Mouse (Mus musculus) megakaryocyte, adult 5-6 weeks (primary cell): ENCODE measurements at regions not wholly inside any gene's neighbourhood (a gene's known extent, or its start where the extent isn't known, plus 50 kb on each side); places are given as distances from the start of the nearest gene placed in this dataset.

Source experiments
- ATAC-seq: 2 replicates; pipeline ENCODE4 v1.8.0; 2016; ENCODE audit warnings: mild to moderate bottlenecking, inconsistent platforms; ENCODE audit not compliant: poor library complexity, severe bottlenecking

DNA sequence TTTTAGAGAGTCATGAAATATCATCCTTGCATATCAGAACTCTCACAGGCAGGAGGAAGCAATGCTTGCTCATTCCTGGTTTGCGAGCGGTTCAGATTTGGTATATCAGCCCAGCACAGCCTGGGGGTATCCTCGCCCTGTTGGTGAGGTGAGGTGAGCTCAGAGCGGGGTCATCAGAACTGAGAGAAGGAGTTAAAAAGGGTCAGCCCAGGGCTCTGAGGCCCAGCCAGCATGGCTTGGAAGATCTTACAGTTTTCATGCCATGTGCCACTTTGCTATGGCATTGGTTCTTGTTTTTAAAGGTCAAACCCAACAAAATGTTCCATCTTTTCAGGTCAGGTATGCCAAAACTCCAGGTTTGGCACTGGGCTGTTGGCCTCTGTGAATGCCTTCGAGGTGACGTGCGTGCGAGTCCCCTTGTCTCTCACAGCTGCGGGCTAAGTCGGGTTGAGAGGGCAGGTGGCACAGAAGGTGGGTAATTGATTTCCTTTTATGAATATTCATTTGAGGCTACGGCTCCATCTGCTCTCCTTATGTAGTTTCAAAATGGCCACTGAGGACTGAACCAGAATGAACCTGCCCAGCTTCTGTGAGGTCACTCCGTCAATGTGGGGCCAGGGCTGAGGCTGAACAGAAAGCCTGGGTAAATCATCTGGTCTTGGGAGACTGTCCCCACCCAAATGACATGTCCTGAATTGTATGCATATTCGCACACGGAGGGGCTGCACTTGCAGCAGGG is 86.3 kb downstream of the Hhipl2 start:
- ATAC-seq = no peak

DNA sequence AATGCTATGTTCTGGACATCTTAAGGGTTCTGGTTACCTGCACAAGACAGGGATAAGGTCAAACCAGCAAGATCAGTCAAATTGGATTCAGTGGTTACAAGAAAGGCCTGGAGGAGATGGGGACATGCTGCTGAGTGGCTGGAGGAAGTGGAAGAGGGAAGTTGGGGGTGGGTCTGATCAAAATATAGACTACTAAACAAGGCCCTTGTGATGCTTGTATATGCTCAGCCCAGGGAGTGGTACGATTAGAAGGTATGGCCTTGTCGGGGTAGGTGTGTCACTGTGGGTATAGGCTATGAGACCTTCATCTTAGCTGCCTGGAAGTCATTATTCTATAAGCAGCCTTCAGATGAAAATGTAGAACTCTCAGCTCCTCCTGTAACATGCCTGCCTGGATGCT is 89.9 kb downstream of the Hhipl2 start:
- ATAC-seq = peak; percentile 56

DNA sequence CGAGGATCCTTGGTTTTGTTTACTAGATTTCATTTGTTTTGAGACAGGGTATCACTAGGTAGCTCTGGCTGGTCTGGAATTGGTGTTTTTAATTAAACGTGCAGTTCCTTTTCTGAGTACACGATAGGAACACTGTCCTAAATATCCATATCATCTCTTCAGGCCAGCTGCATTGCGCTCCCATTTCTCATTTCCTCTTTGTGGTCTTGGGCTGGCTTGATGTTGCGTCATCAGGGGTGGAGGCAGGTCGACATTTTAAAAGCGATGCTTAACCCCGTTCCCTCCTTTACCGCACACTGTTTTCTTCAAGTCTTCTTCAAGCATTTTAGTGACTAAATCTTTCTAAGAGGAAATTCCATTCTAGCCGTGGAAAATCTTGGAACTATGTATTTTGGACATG is 92.7 kb downstream of the Hhipl2 start:
- ATAC-seq = peak; percentile 96

DNA sequence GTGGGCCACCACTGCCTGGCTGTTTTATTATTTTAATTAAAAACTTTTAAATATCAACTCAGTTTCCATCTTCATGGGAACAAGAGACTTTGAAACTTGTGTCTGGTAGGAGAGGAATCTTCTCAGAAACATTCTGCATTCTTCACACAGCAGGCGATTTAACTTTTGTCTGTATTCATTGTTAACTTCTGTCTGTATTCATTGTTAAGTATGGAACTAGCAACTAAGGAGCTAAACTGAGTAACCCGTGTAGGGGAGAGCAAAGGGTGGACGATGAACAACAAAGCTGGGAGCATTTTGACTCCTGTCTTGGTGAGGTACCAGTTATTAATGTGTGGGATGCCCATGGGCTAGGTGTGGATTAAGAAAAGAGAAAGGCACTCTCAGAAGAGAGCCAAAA is 95.9 kb downstream of the Hhipl2 start:
- no peak for ATAC-seq

DNA sequence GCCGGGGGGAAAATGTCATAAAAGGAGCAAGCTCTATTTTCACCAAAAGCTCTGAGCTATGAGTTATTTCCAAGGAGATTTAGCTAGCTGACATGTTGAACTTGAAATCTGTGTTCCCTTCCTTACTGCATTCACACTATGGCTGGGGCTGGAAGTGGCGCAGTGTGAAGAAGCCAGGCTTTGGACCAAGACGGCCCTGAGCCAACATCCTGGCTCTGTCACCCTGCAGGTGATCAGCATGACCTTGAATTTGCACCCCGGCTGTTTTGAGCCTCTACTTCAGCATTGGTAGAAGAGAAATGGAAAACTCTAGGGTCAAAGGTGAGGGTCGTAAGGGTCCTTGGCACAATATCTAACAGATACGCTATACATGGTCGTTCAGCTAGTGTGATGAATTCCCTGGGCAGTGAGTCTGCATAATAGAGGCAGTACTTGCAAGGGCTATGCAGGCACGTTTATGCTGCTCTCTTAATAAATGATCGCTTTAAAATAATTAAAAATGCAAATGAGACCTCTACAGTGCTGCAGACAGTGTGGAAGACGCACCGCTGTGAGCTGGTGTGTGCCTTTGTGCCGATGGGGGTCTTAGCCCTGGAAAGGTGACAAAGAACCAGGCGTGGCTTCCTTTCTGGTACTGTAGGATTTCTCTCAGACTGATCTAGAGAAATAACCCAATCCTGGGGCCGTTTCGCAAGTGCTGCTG is 96.4 kb downstream of the Hhipl2 start:
- ATAC-seq = no peak

DNA sequence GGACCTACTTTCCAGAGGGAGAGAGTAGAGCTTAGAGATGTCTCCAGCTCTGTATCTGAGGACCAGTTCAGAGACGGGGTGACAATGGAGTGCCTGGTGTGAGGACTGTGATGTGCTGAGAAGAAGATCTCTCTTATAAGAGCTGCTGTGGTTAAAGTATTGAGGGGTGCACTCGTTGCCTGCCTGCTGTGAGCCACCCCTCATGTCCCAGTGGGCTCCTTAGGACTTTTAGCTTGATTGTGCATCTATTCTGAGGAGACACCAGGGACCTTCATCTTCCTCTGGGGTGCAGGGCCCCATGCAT is 96.9 kb downstream of the Hhipl2 start:
- ATAC-seq = no peak

DNA sequence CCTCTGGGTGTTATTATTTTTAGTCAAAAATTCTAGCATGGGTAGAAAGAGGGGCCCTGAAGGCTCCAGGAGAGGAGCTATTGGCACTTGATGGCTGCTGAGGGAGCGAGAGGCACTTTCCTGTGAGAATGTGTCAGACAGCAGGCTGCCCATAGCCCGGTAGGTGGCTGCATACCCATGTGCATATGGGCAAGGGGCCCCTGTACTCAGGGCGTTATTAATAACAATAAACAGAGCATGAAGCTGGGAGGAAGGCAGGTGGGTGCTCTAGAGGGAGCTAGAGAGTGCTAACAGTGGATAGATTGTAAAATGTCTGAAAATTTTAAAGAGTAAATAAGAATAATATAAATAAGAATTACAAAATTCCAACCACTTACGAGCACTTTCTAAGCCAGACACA is 98.2 kb downstream of the Hhipl2 start:
- no peak for ATAC-seq

DNA sequence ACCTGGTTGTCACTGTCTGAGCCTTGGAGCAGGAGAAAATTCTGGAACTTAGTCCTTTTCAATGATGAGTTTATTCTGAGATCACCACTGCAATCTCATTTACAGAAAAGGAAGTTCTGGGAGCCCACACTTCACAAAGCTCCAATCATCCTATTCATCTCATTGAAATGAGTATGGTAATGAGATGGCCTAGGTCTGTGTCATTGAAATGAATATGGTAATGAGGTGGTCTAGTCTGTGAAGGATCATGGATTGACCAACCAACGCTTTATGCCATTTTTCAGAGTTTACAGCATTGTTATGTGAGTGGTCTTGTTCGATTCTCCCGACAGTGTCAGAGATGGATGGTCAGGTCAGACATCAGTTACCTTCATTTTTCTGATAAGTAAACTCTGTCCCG is 99.2 kb downstream of the Hhipl2 start:
- no peak for ATAC-seq

DNA sequence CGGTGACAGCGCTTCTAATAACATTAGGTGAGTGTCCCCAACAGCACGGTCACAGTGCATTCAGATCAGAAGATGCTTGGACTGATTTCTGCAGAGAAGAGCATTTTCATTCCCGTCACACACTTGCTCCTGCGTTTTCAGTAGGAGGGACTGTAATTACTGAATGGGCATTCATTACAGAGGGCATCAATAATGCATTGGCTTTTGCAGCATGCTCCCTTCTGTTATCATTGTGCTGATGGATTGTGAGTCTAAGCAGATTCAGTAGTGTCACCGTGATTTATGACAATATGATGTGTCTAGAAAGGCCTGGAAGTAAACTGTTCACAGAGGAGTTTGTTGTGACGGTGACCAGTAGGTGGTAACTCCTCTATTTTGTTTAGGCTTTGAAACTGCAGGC is 103.6 kb downstream of the Hhipl2 start:
- ATAC-seq = no peak

DNA sequence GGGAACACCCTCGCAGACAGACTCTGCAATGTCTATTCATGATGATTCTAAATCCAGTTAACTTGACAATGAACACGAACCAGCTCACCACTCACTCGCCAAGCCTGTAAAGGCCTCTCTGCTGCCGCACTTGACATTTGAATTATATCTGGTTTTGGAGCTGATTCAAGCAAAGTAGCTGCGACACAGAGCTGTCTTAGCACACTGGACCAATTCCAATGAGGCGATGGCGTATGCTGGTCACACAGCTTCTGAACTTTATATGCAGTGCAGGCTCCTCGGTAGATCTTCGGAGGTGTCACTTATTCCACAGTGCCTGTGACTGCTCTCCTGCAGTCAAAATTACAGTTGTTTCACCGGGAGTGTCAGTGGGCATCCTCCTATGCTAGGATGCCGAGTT is 115.4 kb downstream of the Hhipl2 start:
- no peak for ATAC-seq

DNA sequence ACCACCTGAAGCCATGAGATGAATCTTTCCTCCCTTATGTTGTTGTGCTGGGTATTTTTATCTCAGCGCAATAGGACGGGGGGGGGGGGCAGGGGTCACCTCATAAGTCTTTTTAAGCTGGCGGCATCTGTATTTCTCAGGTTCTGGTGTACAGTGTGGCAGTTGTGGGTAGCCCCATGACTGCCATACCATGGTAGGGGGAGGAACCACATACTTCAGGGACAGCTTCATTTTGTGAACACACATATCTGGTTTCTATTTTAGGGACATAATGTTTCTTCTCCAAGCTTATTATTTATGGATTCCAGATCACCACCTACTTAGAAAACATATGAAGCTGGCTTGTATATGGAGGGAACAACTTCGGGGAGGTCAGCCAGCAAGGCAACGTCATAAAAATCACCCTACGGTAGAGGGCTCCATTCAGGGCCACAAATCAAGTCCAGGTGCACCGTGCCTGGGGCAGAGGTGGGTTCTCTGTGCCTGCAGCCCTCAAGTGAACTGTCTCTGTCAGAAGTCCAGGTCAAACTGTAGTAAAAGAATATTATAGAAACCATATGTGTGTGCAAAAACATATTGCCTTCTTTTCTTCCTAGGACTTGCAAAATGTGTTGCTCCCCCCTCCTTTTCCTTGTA is 130.9 kb downstream of the Hhipl2 start:
- ATAC-seq = no peak

DNA sequence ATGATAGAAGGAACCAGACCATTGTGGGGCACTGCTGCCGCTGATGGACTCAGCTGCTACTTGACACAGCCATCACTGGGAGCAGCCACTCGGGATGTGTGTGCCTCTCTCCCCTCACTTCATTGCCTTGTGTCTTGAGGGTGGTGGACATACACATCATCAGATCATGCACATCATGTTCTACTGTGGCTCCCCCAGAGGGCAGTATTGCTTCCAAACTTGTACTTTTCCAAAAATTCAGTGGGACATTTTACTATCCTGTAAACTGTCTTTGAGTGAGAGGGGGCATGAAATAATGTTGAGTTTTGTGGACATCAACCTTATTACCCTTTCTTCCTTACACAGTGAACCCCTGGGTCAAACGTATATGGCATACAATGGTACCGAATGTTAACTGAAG is 134.6 kb downstream of the Hhipl2 start:
- no peak for ATAC-seq

DNA sequence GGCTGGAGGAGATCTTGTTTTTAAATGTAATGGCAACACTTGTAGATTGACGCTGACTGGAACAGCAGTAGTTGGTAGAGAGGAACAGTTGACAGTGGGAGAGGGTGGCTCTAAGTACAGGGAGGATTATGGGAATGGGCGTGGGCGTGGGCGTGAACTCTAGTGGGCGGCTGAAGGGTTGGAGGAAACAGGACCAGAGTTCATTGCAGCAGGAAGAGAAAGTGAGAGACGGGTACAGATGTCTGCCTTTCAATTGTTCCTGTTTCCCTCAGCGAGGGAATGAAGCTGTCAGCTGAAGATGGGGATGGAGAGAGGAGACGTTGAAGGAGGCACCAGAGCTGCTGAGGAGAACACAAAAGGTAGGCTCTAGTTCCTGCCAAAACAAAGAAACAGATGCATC is 135.2 kb downstream of the Hhipl2 start:
- ATAC-seq = peak; percentile 96

DNA sequence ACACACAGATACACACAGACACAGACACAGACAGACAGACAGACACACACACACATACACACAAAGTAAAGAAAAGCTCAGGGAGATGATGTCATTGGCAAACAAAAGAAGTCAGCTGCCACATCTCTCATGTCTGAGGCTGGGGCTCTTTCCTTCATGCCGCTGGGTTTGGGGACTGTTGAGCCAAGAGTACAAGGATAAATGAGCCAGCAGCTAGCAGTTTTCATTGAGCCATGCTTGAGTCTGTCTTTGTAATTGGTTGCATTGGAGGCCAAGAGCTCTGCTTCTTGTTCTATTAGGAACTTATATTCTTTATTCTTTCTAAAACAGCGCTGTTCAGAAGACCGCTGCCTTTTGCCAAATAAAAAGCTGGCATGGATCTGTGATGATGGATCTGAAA is 144.8 kb downstream of the Hhipl2 start:
- ATAC-seq = no peak

DNA sequence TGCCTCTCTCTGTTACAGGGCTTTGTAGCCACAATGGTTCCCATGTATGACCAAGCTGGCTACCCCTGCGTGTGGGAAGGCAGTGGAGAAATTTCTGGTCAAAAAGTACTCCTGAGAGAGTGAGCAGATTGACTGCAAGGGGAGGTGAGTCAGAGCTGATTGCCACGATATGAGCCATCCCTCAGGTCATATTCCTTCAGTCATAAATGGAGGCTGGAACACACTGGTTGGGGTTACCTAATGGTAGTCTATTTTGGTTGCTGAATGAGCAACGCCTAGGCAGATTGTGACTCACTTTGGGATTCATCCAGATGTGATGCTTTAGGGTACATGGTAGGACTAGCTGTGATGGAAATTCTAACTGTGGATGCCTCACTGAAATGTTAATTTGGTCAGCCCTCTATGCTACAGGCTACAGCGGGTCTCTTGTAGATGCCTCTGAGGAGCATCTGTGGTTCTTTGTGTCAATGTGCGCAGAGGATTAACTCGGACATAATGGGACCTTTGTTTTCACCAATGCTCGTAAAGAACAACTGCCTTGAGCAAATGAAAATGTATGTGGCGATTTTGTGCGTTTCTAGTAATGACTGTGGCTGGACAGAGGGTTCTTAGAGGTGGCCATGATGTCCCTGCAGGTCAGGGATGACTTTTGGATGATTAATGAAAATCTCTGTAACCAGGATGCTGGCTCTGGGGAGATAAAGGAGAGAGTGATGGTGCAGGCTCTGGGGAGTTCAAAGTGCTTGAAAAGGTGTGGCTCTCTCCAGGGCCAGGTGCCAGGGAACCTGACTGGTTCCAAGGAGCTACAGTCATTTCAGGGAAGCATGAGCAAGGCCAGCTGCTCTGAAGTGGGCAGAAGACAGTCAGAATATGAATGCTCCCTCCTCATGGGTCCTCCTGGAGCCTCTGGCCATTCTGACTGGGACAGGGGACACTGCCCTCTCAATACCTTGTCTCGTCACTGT is 155.9 kb downstream of the Hhipl2 start:
- ATAC-seq = no peak

DNA sequence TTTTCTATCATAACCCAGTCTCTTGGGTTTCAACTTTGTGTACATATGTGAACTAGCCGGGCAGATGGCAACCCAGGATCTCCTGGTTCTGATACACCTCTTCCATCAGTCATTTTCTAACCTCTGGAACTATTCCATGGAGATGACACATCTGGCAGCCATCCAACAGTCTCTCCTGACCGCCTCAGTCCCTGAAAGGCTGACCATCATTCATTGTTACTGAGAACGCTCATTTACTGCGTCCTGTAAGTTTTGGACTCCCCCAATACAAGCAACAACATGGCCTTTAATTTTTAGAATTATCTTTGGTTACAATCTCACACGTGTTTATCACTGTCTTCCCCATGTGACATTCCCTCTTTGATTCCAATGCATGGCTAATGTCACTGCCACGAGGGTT is 166.8 kb downstream of the Hhipl2 start:
- ATAC-seq = no peak

DNA sequence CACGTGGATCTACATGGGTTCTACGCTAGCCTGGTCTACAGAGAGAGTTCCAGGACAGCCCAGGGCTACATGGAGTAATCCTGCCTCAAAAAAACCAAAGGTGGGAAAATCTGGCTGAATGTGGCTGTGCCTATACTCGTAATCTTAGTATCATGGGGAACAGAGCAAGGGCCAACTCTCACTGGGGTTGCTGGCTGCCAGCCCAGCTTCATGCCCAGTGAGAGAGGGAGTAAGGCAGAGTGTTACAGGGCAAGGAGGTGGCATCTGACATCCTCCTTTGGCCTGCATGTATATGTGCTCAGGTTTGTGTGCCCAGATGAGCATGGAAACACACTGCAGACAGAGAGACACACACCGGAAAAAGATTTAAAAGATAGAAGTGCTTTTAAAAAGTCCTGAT is 168.4 kb downstream of the Hhipl2 start:
- ATAC-seq = no peak

DNA sequence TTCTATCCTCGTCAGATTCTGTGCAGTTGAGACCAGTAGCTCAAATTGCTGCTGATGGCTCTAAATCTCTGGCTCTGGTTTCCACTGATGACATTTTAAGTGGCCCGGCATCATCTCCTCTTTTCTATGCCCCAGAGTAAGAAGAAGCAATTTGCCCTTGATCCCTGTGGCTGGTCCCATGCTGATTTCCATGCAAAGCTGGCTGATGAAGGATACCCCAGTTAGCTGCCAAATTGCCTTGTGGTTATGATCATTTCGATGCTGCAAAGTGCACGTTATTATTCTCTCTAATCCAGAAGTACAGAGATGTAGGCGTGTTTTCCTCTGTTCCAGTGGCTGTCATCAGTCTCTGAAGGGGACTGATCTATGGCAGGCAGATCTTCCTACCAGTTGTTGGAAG is 177.3 kb downstream of the Hhipl2 start:
- ATAC-seq = no peak

DNA sequence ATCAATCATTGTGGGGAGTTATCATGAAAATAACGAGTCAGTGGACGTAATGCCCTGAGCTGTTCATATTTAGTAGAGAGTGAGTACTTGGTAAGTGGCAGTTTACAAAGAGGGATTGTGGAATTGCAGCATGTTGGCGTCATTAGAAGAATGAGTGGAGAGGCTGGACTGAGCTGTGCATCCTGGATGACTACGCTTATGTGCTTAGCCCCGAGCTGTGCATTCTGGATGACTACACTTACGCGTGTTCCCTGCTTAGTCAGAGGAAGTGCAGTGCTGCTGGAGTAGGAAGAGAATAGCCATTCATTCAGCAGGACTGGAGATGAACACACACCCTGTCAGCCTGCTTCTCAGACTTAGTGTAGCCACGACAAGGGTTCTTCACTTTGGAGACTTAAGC is 182.5 kb downstream of the Hhipl2 start:
- no peak for ATAC-seq

DNA sequence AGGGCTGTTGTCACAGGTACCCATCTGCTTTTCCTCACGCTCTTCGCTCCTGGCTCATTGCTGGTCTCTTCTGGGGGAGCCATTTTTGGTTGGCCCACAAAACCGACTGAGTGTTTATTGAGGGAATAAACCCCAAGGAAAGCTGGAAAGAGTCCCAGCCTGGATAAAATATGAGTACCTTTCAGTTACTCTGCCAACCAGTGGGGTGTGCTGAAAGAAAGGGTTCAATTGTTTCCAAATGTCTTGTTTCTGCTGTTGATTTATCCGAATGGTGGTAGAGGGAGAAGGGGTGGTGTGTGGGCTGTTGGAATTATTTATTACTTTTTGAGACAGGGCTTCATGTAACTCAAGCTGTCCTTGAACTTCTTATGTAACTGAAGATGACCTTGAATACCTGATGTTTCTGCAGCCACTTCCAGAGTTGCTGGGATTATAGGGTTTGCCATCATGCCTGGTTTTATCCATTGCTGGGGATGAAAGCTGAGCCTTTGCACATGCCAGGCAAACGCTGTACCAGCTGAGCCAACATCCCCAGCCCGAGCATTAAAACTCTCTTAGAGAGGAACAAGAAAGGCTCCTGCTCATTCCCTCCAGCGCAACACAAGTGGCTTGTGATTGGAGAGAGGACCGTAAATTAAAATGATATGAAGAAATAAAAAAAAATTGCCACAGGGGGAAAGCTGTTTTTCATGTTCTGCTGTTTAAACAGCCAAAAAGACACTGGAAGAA is 194.1 kb downstream of the Hhipl2 start:
- no peak for ATAC-seq
